Mouse (Mus musculus): ENCODE data around the gene Tmem199.
"Not testable (repeated sequence)": the region's sequence is repeated elsewhere in the genome, so short reads cannot be mapped to it uniquely, and the experiment has no call there.

The Tmem199 gene

GRCm38 (mm10) chr11:78512025-78512957, at the start of gene Tmem199, which contains the start of gene Poldip2:
Gene Tmem199, minus strand, starts transcription at chr11:78512172.
Gene Poldip2, plus strand, starts transcription at chr11:78512193.
- peak; percentile 86 to 87 for DNase-seq (ENCODE audit: low spot score in 2 of 2)

GRCm38 (mm10) chr11:78560447-78560846, 48.5 kb upstream of the Tmem199 start:
- peak; percentile 57 to 72 for DNase-seq (ENCODE audit: low spot score in 2 of 2)

- DNase-seq (ENCODE audit: low spot score in 2 of 2), result no peak
Observed at GRCm38 (mm10) chr11:78557241-78557640, 45.3 kb upstream of the Tmem199 start.

GRCm38 (mm10) chr11:78556070-78556469, 44.1 kb upstream of the Tmem199 start:
- DNase-seq (ENCODE audit: low spot score in 2 of 2), result no peak

- DNase-seq (ENCODE audit: low spot score in 2 of 2), result no peak
Observed at GRCm38 (mm10) chr11:78555623-78556022, 43.7 kb upstream of the Tmem199 start.

- DNase-seq (ENCODE audit: low spot score in 2 of 2), result no peak
Observed at GRCm38 (mm10) chr11:78551059-78551398, 39.1 kb upstream of the Tmem199 start.

- peak; percentile 96 to 98 for DNase-seq (ENCODE audit: low spot score in 2 of 2)
Observed at GRCm38 (mm10) chr11:78550168-78551058, 38.4 kb upstream of the Tmem199 start, which contains the start of gene Tmem97. Gene Tmem97, minus strand, starts transcription at chr11:78550777.

GRCm38 (mm10) chr11:78549491-78549987, 37.6 kb upstream of the Tmem199 start:
- DNase-seq (ENCODE audit: low spot score in 2 of 2), result no peak

- no peak for DNase-seq (ENCODE audit: low spot score in 2 of 2)
Observed at GRCm38 (mm10) chr11:78547718-78548460, 35.9 kb upstream of the Tmem199 start.

GRCm38 (mm10) chr11:78545181-78545580, 33.2 kb upstream of the Tmem199 start:
- DNase-seq (ENCODE audit: low spot score in 2 of 2), result no peak

- DNase-seq (ENCODE audit: low spot score in 2 of 2), result no peak
Observed at GRCm38 (mm10) chr11:78544449-78545111, 32.6 kb upstream of the Tmem199 start.

- DNase-seq (ENCODE audit: low spot score in 2 of 2), result no peak
Observed at GRCm38 (mm10) chr11:78540358-78540757, 28.4 kb upstream of the Tmem199 start.

GRCm38 (mm10) chr11:78536690-78537084, 24.7 kb upstream of the Tmem199 start:
- no peak for DNase-seq (ENCODE audit: low spot score in 2 of 2)

- DNase-seq (ENCODE audit: low spot score in 2 of 2), result peak; percentile 98 to 99
Observed at GRCm38 (mm10) chr11:78536080-78536689, 24.2 kb upstream of the Tmem199 start, which contains the start of the genes Tnfaip1 and Ift20. Gene Tnfaip1, minus strand, starts transcription at chr11:78536332. Gene Ift20, plus strand, starts transcription at chr11:78536361.

- no peak for DNase-seq (ENCODE audit: low spot score in 2 of 2)
Observed at GRCm38 (mm10) chr11:78535376-78536079, 23.6 kb upstream of the Tmem199 start.

- no peak for DNase-seq (ENCODE audit: low spot score in 2 of 2)
Observed at GRCm38 (mm10) chr11:78534516-78534915, 22.5 kb upstream of the Tmem199 start.

GRCm38 (mm10) chr11:78531515-78531914, 19.5 kb upstream of the Tmem199 start:
- not testable (repeated sequence) for DNase-seq (ENCODE audit: low spot score in 2 of 2)

- no peak for DNase-seq (ENCODE audit: low spot score in 2 of 2)
Observed at GRCm38 (mm10) chr11:78531046-78531445, 19.1 kb upstream of the Tmem199 start.

- DNase-seq (ENCODE audit: low spot score in 2 of 2), result no peak
Observed at GRCm38 (mm10) chr11:78530001-78530400, 18.0 kb upstream of the Tmem199 start.

- DNase-seq (ENCODE audit: low spot score in 2 of 2), result no peak
Observed at GRCm38 (mm10) chr11:78528714-78529113, 16.7 kb upstream of the Tmem199 start.

Measured in frontal cortex, postnatal 10 days (tissue).